Mouse (Mus musculus): ENCODE results near the gene Mt4.
"Not testable (repeated sequence)": the region's sequence is repeated elsewhere in the genome, so short reads cannot be mapped to it uniquely, and the experiment has no call there.

The Mt4 gene

GRCm38 (mm10) chr8:94129133-94129789, 7.7 kb upstream of the Mt4 start:
- in situ Hi-C loops (cut with MboI; ENCODE audit: low pct_unique_long_range_greater_than_20kb in 1 of 2, low sequenced_read_pairs in 2 of 2, unreplicated experiment in 1 of 2): no loop called here

GRCm38 (mm10) chr8:94130126-94130525, 6.9 kb upstream of the Mt4 start:
- in situ Hi-C loops (cut with MboI; ENCODE audit: low pct_unique_long_range_greater_than_20kb in 1 of 2, low sequenced_read_pairs in 2 of 2, unreplicated experiment in 1 of 2): no loop called here

- in situ Hi-C loops (cut with MboI; ENCODE audit: low pct_unique_long_range_greater_than_20kb in 1 of 2, low sequenced_read_pairs in 2 of 2, unreplicated experiment in 1 of 2): no loop called here
These were observed 4.9 kb upstream of the Mt4 start for GRCm38 (mm10) chr8:94132096-94132495.

GRCm38 (mm10) chr8:94134601-94135000, 2.4 kb upstream of the Mt4 start:
- in situ Hi-C loops (cut with MboI; ENCODE audit: low pct_unique_long_range_greater_than_20kb in 1 of 2, low sequenced_read_pairs in 2 of 2, unreplicated experiment in 1 of 2): not testable (repeated sequence)

GRCm38 (mm10) chr8:94135556-94135955, 1.4 kb upstream of the Mt4 start:
- in situ Hi-C loops (cut with MboI; ENCODE audit: low pct_unique_long_range_greater_than_20kb in 1 of 2, low sequenced_read_pairs in 2 of 2, unreplicated experiment in 1 of 2): no loop called here

GRCm38 (mm10) chr8:94136192-94136591, 805 bp upstream of the Mt4 start:
- in situ Hi-C loops (cut with MboI; ENCODE audit: low pct_unique_long_range_greater_than_20kb in 1 of 2, low sequenced_read_pairs in 2 of 2, unreplicated experiment in 1 of 2): no loop called here

GRCm38 (mm10) chr8:94140266-94140795, 3.3 kb downstream of the Mt4 start:
- in situ Hi-C loops (cut with MboI; ENCODE audit: low pct_unique_long_range_greater_than_20kb in 1 of 2, low sequenced_read_pairs in 2 of 2, unreplicated experiment in 1 of 2): no loop called here

GRCm38 (mm10) chr8:94148236-94148635, 11.2 kb downstream of the Mt4 start:
- in situ Hi-C loops (cut with MboI; ENCODE audit: low pct_unique_long_range_greater_than_20kb in 1 of 2, low sequenced_read_pairs in 2 of 2, unreplicated experiment in 1 of 2): no loop called here

- in situ Hi-C loops (cut with MboI; ENCODE audit: low pct_unique_long_range_greater_than_20kb in 1 of 2, low sequenced_read_pairs in 2 of 2, unreplicated experiment in 1 of 2): no loop called here
These were observed 13.9 kb downstream of the Mt4 start for GRCm38 (mm10) chr8:94150925-94151324.

- in situ Hi-C loops (cut with MboI; ENCODE audit: low pct_unique_long_range_greater_than_20kb in 1 of 2, low sequenced_read_pairs in 2 of 2, unreplicated experiment in 1 of 2): no loop called here
These were observed 15.7 kb downstream of the Mt4 start, which contains the start of gene Mt3 for GRCm38 (mm10) chr8:94152513-94153300. Gene Mt3, plus strand, starts transcription at chr8:94152607.

- in situ Hi-C loops (cut with MboI; ENCODE audit: low pct_unique_long_range_greater_than_20kb in 1 of 2, low sequenced_read_pairs in 2 of 2, unreplicated experiment in 1 of 2): no loop called here
These were observed 16.5 kb downstream of the Mt4 start for GRCm38 (mm10) chr8:94153451-94153850.

GRCm38 (mm10) chr8:94154537-94154936, 17.5 kb downstream of the Mt4 start:
- in situ Hi-C loops (cut with MboI; ENCODE audit: low pct_unique_long_range_greater_than_20kb in 1 of 2, low sequenced_read_pairs in 2 of 2, unreplicated experiment in 1 of 2): no loop called here

GRCm38 (mm10) chr8:94156092-94156491, 19.1 kb downstream of the Mt4 start:
- in situ Hi-C loops (cut with MboI; ENCODE audit: low pct_unique_long_range_greater_than_20kb in 1 of 2, low sequenced_read_pairs in 2 of 2, unreplicated experiment in 1 of 2): no loop called here

- in situ Hi-C loops (cut with MboI; ENCODE audit: low pct_unique_long_range_greater_than_20kb in 1 of 2, low sequenced_read_pairs in 2 of 2, unreplicated experiment in 1 of 2): loop anchor here in 1 of 2 experiments (5.0 kb wide), 1 partner anchor 37 kb away; no protein-coding TSS in a partner anchor
These were observed 28.8 kb downstream of the Mt4 start for GRCm38 (mm10) chr8:94165772-94166171.

- in situ Hi-C loops (cut with MboI; ENCODE audit: low pct_unique_long_range_greater_than_20kb in 1 of 2, low sequenced_read_pairs in 2 of 2, unreplicated experiment in 1 of 2): loop anchor here in 1 of 2 experiments (5.0 kb wide), 1 partner anchor 35 kb away; no protein-coding TSS in a partner anchor
These were observed 30.2 kb downstream of the Mt4 start for GRCm38 (mm10) chr8:94167244-94167643.

- in situ Hi-C loops (cut with MboI; ENCODE audit: low pct_unique_long_range_greater_than_20kb in 1 of 2, low sequenced_read_pairs in 2 of 2, unreplicated experiment in 1 of 2): loop anchor here in 1 of 2 experiments (5.0 kb wide), 1 partner anchor 33 kb away; no protein-coding TSS in a partner anchor
These were observed 32.5 kb downstream of the Mt4 start for GRCm38 (mm10) chr8:94169547-94169946.

GRCm38 (mm10) chr8:94171321-94171755, 34.3 kb downstream of the Mt4 start:
- in situ Hi-C loops (cut with MboI; ENCODE audit: low pct_unique_long_range_greater_than_20kb in 1 of 2, low sequenced_read_pairs in 2 of 2, unreplicated experiment in 1 of 2): no loop called here

- in situ Hi-C loops (cut with MboI; ENCODE audit: low pct_unique_long_range_greater_than_20kb in 1 of 2, low sequenced_read_pairs in 2 of 2, unreplicated experiment in 1 of 2): no loop called here
These were observed 35.2 kb downstream of the Mt4 start, which contains the start of gene Mt2 for GRCm38 (mm10) chr8:94172075-94172808. Gene Mt2, plus strand, starts transcription at chr8:94172664.
